Mouse (Mus musculus): Measurements from ENCODE around the gene Ift80.

DNA sequence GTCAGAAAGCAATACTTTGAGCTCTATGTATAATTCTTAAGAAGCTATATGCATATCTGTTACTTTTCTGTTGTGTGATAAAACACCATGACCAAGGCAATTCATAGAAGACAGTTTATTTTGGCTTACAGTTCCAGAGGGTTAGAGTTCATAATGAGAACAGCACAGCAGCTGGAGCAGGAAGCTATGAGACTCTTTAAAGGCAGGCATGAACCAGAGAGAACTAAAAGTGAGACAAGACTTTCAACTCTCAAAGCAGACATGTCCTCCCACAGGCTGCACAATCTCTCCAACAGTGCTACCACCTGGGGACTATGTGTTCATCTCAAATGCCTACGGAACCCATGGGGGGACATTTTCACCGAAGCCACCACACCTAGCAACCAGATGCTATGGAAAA lies 35.7 kb upstream of the Ift80 start:
- TF ChIP-seq NANOG (IDR thresholded peaks at IDR 0.05; ENCODE audit: borderline replicate concordance, low read length) (no peak), CTCF (conservative IDR thresholded peaks at IDR 0.05; ENCODE audit: low read length) (no peak)
